In genomic region chrX:52453445-52454182, GRCm38 (mm10) we compare ENCODE assay signal across 9 mouse cellular contexts.
A peak's percentile ranks its signal among the peaks of the same experiment; 100 is the strongest.
DNase-seq lines count a peak whose midpoint lies in the region; ATAC-seq and TF ChIP-seq lines count a peak whose summit lies in the region.
"Had no signal": no experiment of that assay in that cellular context is flagged by ENCODE, and none has a peak within 500 bp of the region (broad histone marks: within the 10 kb centered on the region; RNA-seq: fewer than 3 reads in every experiment).

No protein-coding gene starts in this region.

- no peak overlapping the region for H3K4me3 ChIP-seq in cerebellum, adult 2 months (replicated peaks; ENCODE audit: insufficient read depth, low read depth, low read length)
- no peak overlapping the region for H3K4me3 ChIP-seq in hindbrain, embryonic 11.5 days (ENCODE audit: low read depth, low read length)
- H3K4me3 ChIP-seq: megakaryocyte, embryonic 14.5 days had no signal

- WGBS in cerebellum, adult 2 months: 9% methylated on average over 6 of the region's 6 CpGs
- 29% methylated on average over 6 of the region's 6 CpGs for WGBS in hindbrain, embryonic 11.5 days

- H3K27ac ChIP-seq in cerebellum, adult 2 months (ENCODE audit: insufficient read depth, low read length): no peak overlapping the region
- H3K27ac ChIP-seq in hindbrain, embryonic 11.5 days (ENCODE audit: low read depth, low read length): no peak overlapping the region

- peak; percentile 86 for ATAC-seq in frontal cortex, adult (ENCODE audit: low TSS enrichment)
- ATAC-seq in hindbrain, embryonic 11.5 days (ENCODE audit: low FRiP score): peak; percentile 93

- H3K9ac ChIP-seq in hindbrain, embryonic 11.5 days (ENCODE audit: low read depth, low read length): no peak overlapping the region

- no peaks in the 10 kb centered on the region for H3K4me1 ChIP-seq in cerebellum, adult 2 months (ENCODE audit: control insufficient read depth, insufficient read depth, low read length)
- H3K4me1 ChIP-seq in hindbrain, embryonic 11.5 days (replicated peaks; ENCODE audit: control insufficient read depth, insufficient read depth, low read length): no peaks in the 10 kb centered on the region
- H3K4me1 ChIP-seq: megakaryocyte, embryonic 14.5 days had no signal

- peak; percentile 83 for TF ChIP-seq CTCF in cerebellum, adult 2 months (IDR thresholded peaks at IDR 0.05; ENCODE audit: borderline replicate concordance, insufficient read depth, low read depth, low read length)

- DNase-seq in MEL-GATA-1-ER (ENCODE audit: extremely low read depth, low read depth): peak; percentile 27
- DNase-seq in cerebellum, adult 2 months: peak; percentile 47 to 54
- DNase-seq in hindbrain, embryonic 11.5 days (ENCODE audit: low spot score): peak; percentile 84
- peak; percentile 30 for DNase-seq in layer of hippocampus, adult 9-11 months
- peak; percentile 65 for DNase-seq in lung, postnatal 25 days (ENCODE audit: low spot score)
- DNase-seq in right cerebral cortex, adult 18-20 months: peak; percentile 35
- DNase-seq in urinary bladder, postnatal 10 days (ENCODE audit: low spot score): peak; percentile 10

- H3K27me3 ChIP-seq in cerebellum, adult 2 months (ENCODE audit: control insufficient read depth, insufficient read depth, low read length): no peaks in the 10 kb centered on the region
- H3K27me3 ChIP-seq in hindbrain, embryonic 11.5 days (ENCODE audit: control insufficient read depth, insufficient read depth, low read length): no peaks in the 10 kb centered on the region; the same call in 1 of the 2 replicates

- no peaks in the 10 kb centered on the region for H3K9me3 ChIP-seq in hindbrain, embryonic 11.5 days (ENCODE audit: control insufficient read depth, low read length)
- H3K9me3 ChIP-seq: megakaryocyte, embryonic 14.5 days had no signal

- H3K36me3 ChIP-seq in hindbrain, embryonic 11.5 days (ENCODE audit: control insufficient read depth, insufficient read depth, low read length): no peaks in the 10 kb centered on the region

- TF ChIP-seq POLR2A in cerebellum, adult 2 months (IDR thresholded peaks at IDR 0.05; ENCODE audit: borderline replicate concordance, insufficient read depth, low read length): no peak

- no peak overlapping the region for H3K4me2 ChIP-seq in hindbrain, embryonic 11.5 days (replicated peaks; ENCODE audit: low read depth, low read length)

Comparison
In these comparisons a context has a peak if more than half of its experiments do, and no peak if none do; other contexts are left out.
1. DNase-seq: peak in every context shown above with its lines; median percentile 84 in hindbrain, embryonic 11.5 days; 65 in lung, postnatal 25 days; 50 in cerebellum, adult 2 months; 35 in right cerebral cortex, adult 18-20 months; 30 in layer of hippocampus, adult 9-11 months; 27 in MEL-GATA-1-ER; 10 in urinary bladder, postnatal 10 days.